Mouse (Mus musculus) E14TG2a.4 (cell line): ENCODE data around the gene Msrb3.

Experiments
- CTCF ChIP-seq: conservative IDR thresholded peaks from 2 replicates; pipeline ENCODE4 v1.5.1; 2014; ENCODE audit warnings: low read length
- NANOG ChIP-seq: IDR thresholded peaks from 2 replicates; pipeline ENCODE4 v1.6.1; 2014; ENCODE audit warnings: borderline replicate concordance, low read length, mixed read lengths
- POU5F1 ChIP-seq: IDR thresholded peaks from 2 replicates; pipeline ENCODE4 v1.6.1; 2014; ENCODE audit warnings: low read length, borderline replicate concordance

DNA sequence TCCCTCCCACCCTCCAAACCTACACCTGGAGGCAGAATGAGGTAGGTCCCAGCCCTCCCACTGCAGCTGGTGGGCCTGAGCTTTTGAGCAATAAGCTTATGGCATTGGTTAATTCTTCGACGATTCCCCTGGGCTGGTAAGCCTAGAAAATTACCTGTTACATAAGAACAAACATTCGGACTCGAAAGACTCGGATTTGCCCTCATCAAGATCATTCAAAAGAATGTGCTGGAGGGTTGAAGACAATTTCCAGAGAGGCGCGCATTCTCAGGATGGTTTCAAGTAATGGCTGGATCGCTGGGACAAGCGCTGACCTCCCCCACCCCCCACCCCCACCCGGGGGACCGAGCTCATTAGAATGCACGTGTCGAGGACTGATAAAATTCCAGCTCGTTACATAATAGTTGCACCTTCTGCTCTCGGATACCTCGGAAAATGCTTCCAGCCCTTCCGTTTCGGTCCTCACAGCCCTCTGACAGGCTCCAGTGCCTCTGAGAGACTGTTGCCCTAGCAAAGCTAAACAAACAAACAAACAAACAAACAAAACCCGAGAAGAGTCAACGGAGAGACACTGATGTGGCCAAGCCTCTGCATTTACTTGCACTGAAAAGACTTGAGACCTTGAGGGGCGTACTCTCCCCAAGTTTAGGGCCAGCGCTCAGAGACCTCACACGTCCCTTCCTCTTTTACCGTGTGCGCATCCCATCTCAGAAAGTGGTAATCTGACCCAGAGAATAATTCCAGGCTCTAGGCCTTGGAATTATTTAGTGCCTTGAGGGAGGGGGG lies 163.0 kb downstream of the Msrb3 start:
- TF ChIP-seq CTCF = no peak
- TF ChIP-seq NANOG = no peak
- no peak for TF ChIP-seq POU5F1
